Mouse (Mus musculus) left cerebral cortex, postnatal 36 days (tissue): ENCODE measurements around the gene Lax1. TPM values are rescaled to one million over a fixed set of nuclear protein-coding genes. Genes with fewer than 3 reads are reported as not detected.

Experiments
- DNase-seq, 2 experiments: peaks; one replicate each; pipeline ENCODE4 v3.0.0; 2021 to 2022; ENCODE audit warnings: low spot score in 2 of 2, mixed read lengths in 1 of 2
- intact Hi-C: fragments of 180-260 bp; cut with DNase I; formaldehyde crosslinking; loops from one replicate; pipeline ENCODE4 v1.15.1; 2025
- microRNA-seq: library from miRNA; unstranded; fragments of <30 nt; microRNA quantifications from one replicate; pipeline ENCODE4 v1.2.0, GENCODE M21; 2022
- total RNA-seq, 2 experiments: library from RNA; stranded (reverse); gene quantifications; 2 replicates each; pipeline ENCODE4 v1.2.3; 2021

Gene Lax1
- total RNA-seq, 2 experiments from 2014 or later = 0.17 to 0.27 TPM

- intact Hi-C loops = no loop called here
Observed at GRCm38 (mm10) chr1:133650288-133651055, 39.4 kb downstream of the Lax1 start.

GRCm38 (mm10) chr1:133645652-133646051, 44.3 kb downstream of the Lax1 start:
- DNase-seq = no peak

More at GRCm38 (mm10) chr1:133650288-133651055, 39.4 kb downstream of the Lax1 start:
- no peak for DNase-seq

GRCm38 (mm10) chr1:133641163-133641562, 48.7 kb downstream of the Lax1 start:
- DNase-seq = no peak

More at GRCm38 (mm10) chr1:133645652-133646051, 44.3 kb downstream of the Lax1 start:
- intact Hi-C loops = no loop called here

GRCm38 (mm10) chr1:133638517-133638916, 51.4 kb downstream of the Lax1 start:
- DNase-seq = no peak
- intact Hi-C loops = loop anchor here (10.0 kb wide), 1 partner anchor 256 kb away; no protein-coding TSS in a partner anchor

More at GRCm38 (mm10) chr1:133641163-133641562, 48.7 kb downstream of the Lax1 start:
- intact Hi-C loops = no loop called here

- no peak for DNase-seq
- intact Hi-C loops = loop anchor here (5.0 to 10.0 kb wide), 2 partner anchors 263 to 415 kb away; no protein-coding TSS in a partner anchor
Observed at GRCm38 (mm10) chr1:133632168-133632567, 57.7 kb downstream of the Lax1 start.

Small RNA genes within 50 kb of the gene (microRNA-seq; reads per million reads assigned to microRNA genes)
- gene Mir6903 = not detected

Other genes with a start within 250 kb of the Lax1 start
- gene Snrpe, start 79.8 kb downstream of the Lax1 start, total RNA-seq = 10 to 100 TPM; 57.6 to 58.2 TPM
- 1 to 10 TPM; 4.3 to 5.9 TPM for gene Zbed6, start 29.2 kb downstream of the Lax1 start, total RNA-seq
- gene Gm38394, start 28.8 kb downstream of the Lax1 start, total RNA-seq = 10 to 100 TPM; 19.8 to 32.2 TPM
- gene Atp2b4, start 110.9 kb upstream of the Lax1 start, total RNA-seq = 100 to 1,000 TPM; 224 to 248 TPM
- 1 to 10 TPM in 1 of 2 experiments, under 1 TPM in 1; 0.37 to 1.4 TPM for gene Optc, start 217.9 kb upstream of the Lax1 start, total RNA-seq
- gene Prelp, start 231.3 kb upstream of the Lax1 start, total RNA-seq = 10 to 100 TPM in 1 of 2 experiments, 1 to 10 TPM in 1; 7.9 to 11.6 TPM